Mouse (Mus musculus) liver, adult 2 months (tissue): Measurements from ENCODE around the gene Crtc2. TPM values are rescaled to one million over a fixed set of nuclear protein-coding genes. Genes with fewer than 3 reads are reported as not detected.
A peak's percentile ranks its signal among the peaks of the same experiment; 100 is the strongest.

Experiments
- DNase-seq: peaks from one replicate; pipeline ENCODE4 v3.0.0-alpha.2; 2011; ENCODE audit warnings: low read depth, low spot score; ENCODE audit errors: extremely low read depth
- H3K27ac ChIP-seq: fragments of 200-500 bp; replicated peaks from 2 replicates; pipeline ENCODE4 v1.5.1; 2012; ENCODE audit warnings: low read depth, mild to moderate bottlenecking, control low read depth, inconsistent platforms, low read length; ENCODE audit not compliant: insufficient read depth
- H3K27me3 ChIP-seq: fragments of 200-500 bp; 2 replicates; pipeline ENCODE4 v1.6.1; 2012; ENCODE audit warnings: mild to moderate bottlenecking, moderate library complexity, low read length, inconsistent platforms; ENCODE audit not compliant: control insufficient read depth, insufficient read depth
- H3K36me3 ChIP-seq: fragments of 200-500 bp; 2 replicates; pipeline ENCODE4 v1.6.1; 2012; ENCODE audit warnings: low read length, inconsistent platforms; ENCODE audit not compliant: control insufficient read depth, insufficient read depth
- H3K4me1 ChIP-seq: fragments of 200-500 bp; 2 replicates; pipeline ENCODE4 v1.6.1; 2011; ENCODE audit warnings: low read length; ENCODE audit not compliant: control insufficient read depth, insufficient read depth
- H3K4me3 ChIP-seq: fragments of 200-500 bp; 2 replicates; pipeline ENCODE4 v1.5.1; 2011; ENCODE audit warnings: low read depth, mild to moderate bottlenecking, control low read depth, low read length, moderate library complexity; ENCODE audit not compliant: insufficient read depth
- H3K79me2 ChIP-seq: fragments of 200-500 bp; 2 replicates; pipeline ENCODE4 v1.6.1; 2012; ENCODE audit warnings: inconsistent platforms, mild to moderate bottlenecking, low read length, moderate library complexity; ENCODE audit not compliant: control insufficient read depth, insufficient read depth
- H3K9ac ChIP-seq: fragments of 200-500 bp; 2 replicates; pipeline ENCODE4 v1.6.1; 2012; ENCODE audit warnings: low read depth, mild to moderate bottlenecking, control low read depth, inconsistent platforms, low read length
- CTCF ChIP-seq: fragments of 200-500 bp; IDR thresholded peaks from 2 replicates; pipeline ENCODE4 v1.5.1; 2011; ENCODE audit warnings: low read depth, low read length, control low read depth
- POLR2A ChIP-seq: fragments of 200-500 bp; IDR thresholded peaks from 2 replicates; pipeline ENCODE4 v1.6.1; 2011; ENCODE audit warnings: low read length, control low read depth; ENCODE audit not compliant: insufficient read depth; ENCODE audit errors: extremely low read depth
- WGBS: fragments of 180-500 bp; shearing (Covaris S2); methylation state at CpG from one replicate; pipeline ENCODE4 v1.1.7; 2018; 5-methylcytosine and 5-hydroxymethylcytosine counted together
- polyA plus RNA-seq: library from polyadenylated mRNA; depleted of rRNA; stranded (reverse); fragments of >200 nt; gene quantifications from 2 replicates; pipeline ENCODE4 v1.2.3, GENCODE M21; 2012
- total RNA-seq: library from RNA; depleted of rRNA; stranded (reverse); fragments of >200 nt; gene quantifications from 2 replicates; pipeline ENCODE4 v1.2.3, GENCODE M21; 2014

Crtc2 gene
- total and polyA plus RNA-seq, 2 experiments: 6.8 to 34.4 TPM

GRCm38 (mm10) chr3:90220531-90220951 is 33.4 kb upstream of the Crtc2 start:
- under 1% methylated on average over 19 of the region's 20 CpGs for WGBS
- H3K27ac ChIP-seq: peak overlapping the region; percentile 83

GRCm38 (mm10) chr3:90221123-90221522 is 32.8 kb upstream of the Crtc2 start:
- no peak for DNase-seq
- no peak for TF ChIP-seq POLR2A
- no peak for TF ChIP-seq CTCF
- Histone ChIP-seq H3K27ac (no peak overlapping the region), H3K4me1 (peaks cover 6% of the 10 kb centered on the region), H3K27me3 (no peaks in the 10 kb centered on the region), H3K4me3 (no peak overlapping the region), H3K9ac (no peak overlapping the region), H3K36me3 (no peaks in the 10 kb centered on the region), H3K79me2 (no peaks in the 10 kb centered on the region)
- 31% methylated on average over 5 of the region's 5 CpGs for WGBS

More at GRCm38 (mm10) chr3:90220531-90220951, 33.4 kb upstream of the Crtc2 start:
- H3K4me1 ChIP-seq: peaks cover 6% of the 10 kb centered on the region
- DNase-seq: peak; percentile 63
- H3K4me3 ChIP-seq: peak overlapping the region; percentile 75
- no peaks in the 10 kb centered on the region for H3K36me3 ChIP-seq
- TF ChIP-seq POLR2A: peak; percentile 49; the same call in 1 of the 2 replicates
- TF ChIP-seq CTCF: no peak
- H3K27me3 ChIP-seq: no peaks in the 10 kb centered on the region
- peak overlapping the region; percentile 76 for H3K9ac ChIP-seq
- no peaks in the 10 kb centered on the region for H3K79me2 ChIP-seq

- no peak overlapping the region for H3K9ac ChIP-seq
- H3K4me3 ChIP-seq: no peak overlapping the region
- no peak for DNase-seq
- no peaks in the 10 kb centered on the region for H3K79me2 ChIP-seq
- no peaks in the 10 kb centered on the region for H3K36me3 ChIP-seq
- H3K4me1 ChIP-seq: peaks cover 6% of the 10 kb centered on the region
- TF ChIP-seq CTCF (no peak), POLR2A (no peak)
- no peaks in the 10 kb centered on the region for H3K27me3 ChIP-seq
- 66% methylated on average over 4 of the region's 4 CpGs for WGBS
- H3K27ac ChIP-seq: no peak overlapping the region
These were observed 31.5 kb upstream of the Crtc2 start for GRCm38 (mm10) chr3:90222455-90222854.

- Histone ChIP-seq H3K4me1 (peaks cover 6% of the 10 kb centered on the region), H3K9ac (no peak overlapping the region), H3K27me3 (no peaks in the 10 kb centered on the region), H3K4me3 (no peak overlapping the region), H3K36me3 (no peaks in the 10 kb centered on the region), H3K79me2 (no peaks in the 10 kb centered on the region), H3K27ac (peak overlapping the region; percentile 6; the same call in 1 of the 2 replicates)
- WGBS: 79% methylated on average over 3 of the region's 3 CpGs
- no peak for TF ChIP-seq CTCF
- TF ChIP-seq POLR2A: no peak
- DNase-seq: no peak
These were observed 31.0 kb upstream of the Crtc2 start for GRCm38 (mm10) chr3:90222941-90223340.

- Histone ChIP-seq H3K9ac (no peak overlapping the region), H3K27me3 (no peaks in the 10 kb centered on the region), H3K4me3 (no peak overlapping the region), H3K79me2 (no peaks in the 10 kb centered on the region), H3K27ac (no peak overlapping the region), H3K36me3 (no peaks in the 10 kb centered on the region), H3K4me1 (peaks cover 6% of the 10 kb centered on the region)
- 90% methylated on average over 8 of the region's 10 CpGs for WGBS
- TF ChIP-seq POLR2A (no peak), CTCF (no peak)
- DNase-seq: no peak
These were observed 29.6 kb upstream of the Crtc2 start for GRCm38 (mm10) chr3:90224331-90224730.

GRCm38 (mm10) chr3:90231075-90231474 is 22.9 kb upstream of the Crtc2 start:
- DNase-seq: no peak
- Histone ChIP-seq H3K9ac (peak overlapping the region; percentile 45; the same call in 1 of the 2 replicates), H3K4me1 (peaks cover 6% of the 10 kb centered on the region), H3K27ac (peak overlapping the region; percentile 30), H3K79me2 (no peaks in the 10 kb centered on the region), H3K4me3 (peak overlapping the region; percentile 84), H3K27me3 (no peaks in the 10 kb centered on the region), H3K36me3 (peaks cover 16% of the 10 kb centered on the region)
- 22% methylated on average over 8 of the region's 8 CpGs for WGBS
- TF ChIP-seq POLR2A: no peak
- TF ChIP-seq CTCF: no peak
